10 mouse cellular contexts compared by ENCODE assay signal in genomic region chr19:41474943-41475342, GRCm38 (mm10). TPM values are rescaled to one million over a fixed set of nuclear protein-coding genes. Genes with fewer than 3 reads are reported as not detected.
DNase-seq lines count a peak whose midpoint lies in the region; ATAC-seq and TF ChIP-seq lines count a peak whose summit lies in the region.
"Had no signal": no experiment of that assay in that cellular context is flagged by ENCODE, and none has a peak within 500 bp of the region (broad histone marks: within the 10 kb centered on the region; RNA-seq: fewer than 3 reads in every experiment).

No protein-coding gene starts in this region.

- peak; percentile 51 for ATAC-seq in Patski
- peak; percentile 100 for ATAC-seq in megakaryocyte, adult 5-6 weeks (ENCODE audit: poor library complexity, severe bottlenecking)
- no peak for ATAC-seq in forebrain, postnatal 0 days

- no peak overlapping the region for H3K4me2 ChIP-seq in forebrain, postnatal 0 days (ENCODE audit: low read depth)
- H3K4me2 ChIP-seq: neural tube, embryonic 13.5 days had no signal

- POLR2A ChIA-PET in Patski (lab: Charles Lee), result interaction anchor here (0.6 to 2.3 kb wide), 3 partner anchors 9 to 1341 kb away, joined by 3 to 6 read pairs (median 6); no protein-coding TSS in a partner anchor

- H3K27me3 ChIP-seq in Patski, result no peaks in the 10 kb centered on the region
- H3K27me3 ChIP-seq in forebrain, postnatal 0 days (ENCODE audit: insufficient read depth, low read length), result no peaks in the 10 kb centered on the region
- H3K27me3 ChIP-seq: neural tube, embryonic 13.5 days had no signal

- H3K4me1 ChIP-seq in forebrain, postnatal 0 days (ENCODE audit: insufficient read depth), result no peaks in the 10 kb centered on the region
- H3K4me1 ChIP-seq: neural tube, embryonic 13.5 days had no signal

- no peaks in the 10 kb centered on the region for H3K9me3 ChIP-seq in forebrain, postnatal 0 days (ENCODE audit: low read length)
- H3K9me3 ChIP-seq: neural tube, embryonic 13.5 days had no signal

- DNase-seq in embryo, embryonic 10 days (ENCODE audit: low spot score), result peak; percentile 48
- no peak for DNase-seq in embryo, embryonic 9.5 days (ENCODE audit: extremely low spot score)
- no peak for DNase-seq in Patski (ENCODE audit: low read depth, low spot score)
- peak; percentile 88 for DNase-seq in kidney, adult 9 months
- no peak for DNase-seq in forebrain, postnatal 0 days
- no peak for DNase-seq in heart, adult 8-10 months (ENCODE audit: low spot score)
- no peak for DNase-seq in right cerebral cortex, adult 18-20 months

- CTCF ChIA-PET in Patski (lab: Charles Lee), result interaction anchor here (1.1 to 1.5 kb wide), 4 partner anchors 9 to 19 kb away, joined by 3 to 5 read pairs (median 4); no protein-coding TSS in a partner anchor

- H3K4me3 ChIP-seq in forebrain, postnatal 0 days (ENCODE audit: low read depth, low read length), result no peak overlapping the region
- H3K4me3 ChIP-seq: neural tube, embryonic 13.5 days had no signal

- H3K36me3 ChIP-seq in forebrain, postnatal 0 days (ENCODE audit: insufficient read depth), result no peaks in the 10 kb centered on the region
- H3K36me3 ChIP-seq: neural tube, embryonic 13.5 days had no signal

- 78% methylated on average over 2 of the region's 2 CpGs for WGBS in forebrain, postnatal 0 days

- H3K27ac ChIP-seq in forebrain, postnatal 0 days (ENCODE audit: low read depth, low read length), result no peak overlapping the region
- H3K27ac ChIP-seq: liver, embryonic 14.5 days; neural tube, embryonic 13.5 days had no signal

- in situ Hi-C loops in Patski (cut with MboI; ENCODE audit: low pct_unique_long_range_greater_than_20kb), result no loop called here

- H3K9ac ChIP-seq in forebrain, postnatal 0 days, result no peak overlapping the region
- H3K9ac ChIP-seq: liver, embryonic 14.5 days; neural tube, embryonic 13.5 days had no signal

- no peak for TF ChIP-seq CTCF in Patski (IDR thresholded peaks at IDR 0.05)
- no peak for TF ChIP-seq CTCF in forebrain, postnatal 0 days (IDR thresholded peaks at IDR 0.05; ENCODE audit: low read depth)

RNA-seq across cellular contexts. Expression of gene Lcor, which starts 7.5 kb away (rescaled TPM):
- 6.2 TPM for polyA plus RNA-seq in Patski (2021)
- total RNA-seq in megakaryocyte, adult 5-6 weeks (2015), result 8.6 and 11.2 TPM in 2 replicates
- total RNA-seq in megakaryocyte, adult 5-6 weeks (2017), result 13.3 and 19.6 TPM in 2 replicates
- 16.6 and 21.7 TPM in 2 replicates for total RNA-seq in forebrain, postnatal 0 days (2014; rRNA removed)
- polyA plus RNA-seq in forebrain, postnatal 0 days (2015; fragmentation: Nextera tagmentation; extraction: Ambion mirVana), result 7.5 and 12.2 TPM in 2 replicates
- 10 to 100 TPM in 3 of 4 experiments, 1 to 10 TPM in 1; 9.4 to 12.9 (median 11.5) TPM for total RNA-seq in heart, adult 8-10 months (2022)

Comparison
In these comparisons a context has a peak if more than half of its experiments do, and no peak if none do; other contexts are left out.
1. DNase-seq: peak in embryo, embryonic 10 days (single experiment) and kidney, adult 9 months (single experiment); none in embryo, embryonic 9.5 days (single experiment), Patski (single experiment), forebrain, postnatal 0 days (single experiment), heart, adult 8-10 months (single experiment) and right cerebral cortex, adult 18-20 months (single experiment).